Mouse (Mus musculus) forebrain, postnatal 0 days (tissue): ENCODE results near the gene Ces1c. TPM values are rescaled to one million over a fixed set of nuclear protein-coding genes. Genes with fewer than 3 reads are reported as not detected.

Experiments used
- ATAC-seq: fragments of 200-750 bp; cut with Nextera tagmentation; 2 replicates; pipeline ENCODE4 v1.8.0; 2017; ENCODE audit warnings: mild to moderate bottlenecking, moderate library complexity
- DNase-seq: peaks from one replicate; pipeline ENCODE4 v3.0.0-alpha.2; 2015
- H3K27ac ChIP-seq: fragments of 300-500 bp; sonication (generic); 2 replicates; pipeline ENCODE4 v1.5.1; 2014; ENCODE audit warnings: low read depth, mild to moderate bottlenecking, antibody characterized with exemption, low read length, moderate library complexity, mixed read lengths
- H3K27me3 ChIP-seq: fragments of 300-500 bp; sonication (generic); 2 replicates; pipeline ENCODE4 v1.6.1; 2014; ENCODE audit warnings: mild to moderate bottlenecking, low read length, mixed read lengths; ENCODE audit not compliant: insufficient read depth
- H3K36me3 ChIP-seq: fragments of 300-500 bp; sonication (generic); 2 replicates; pipeline ENCODE4 v1.6.1; 2014; ENCODE audit warnings: mild to moderate bottlenecking, moderate library complexity; ENCODE audit not compliant: insufficient read depth
- H3K4me1 ChIP-seq: fragments of 300-500 bp; sonication (generic); 2 replicates; pipeline ENCODE4 v1.6.1; 2014; ENCODE audit warnings: antibody characterized with exemption; ENCODE audit not compliant: insufficient read depth
- H3K4me2 ChIP-seq: fragments of 300-500 bp; sonication (generic); 2 replicates; pipeline ENCODE4 v1.6.1; 2014; ENCODE audit warnings: low read depth, mild to moderate bottlenecking, moderate library complexity
- H3K4me3 ChIP-seq: fragments of 300-500 bp; sonication (generic); 2 replicates; pipeline ENCODE4 v1.5.1; 2014; ENCODE audit warnings: low read depth, low read length, mixed read lengths
- H3K9ac ChIP-seq: fragments of 300-500 bp; sonication (generic); 2 replicates; pipeline ENCODE4 v1.6.1; 2014; ENCODE audit warnings: mild to moderate bottlenecking
- H3K9me3 ChIP-seq: fragments of 300-500 bp; sonication (generic); 2 replicates; pipeline ENCODE4 v1.6.1; 2016; ENCODE audit warnings: low read length
- CTCF ChIP-seq: sonication (generic); IDR thresholded peaks from 2 replicates; pipeline ENCODE4 v1.5.1; 2016; ENCODE audit warnings: antibody characterized with exemption, control low read depth, low read depth
- WGBS: fragments of 180-500 bp; shearing (Covaris S2); extraction: QIAGEN DNeasy Blood & Tissue Kit; methylation state at CpG from one replicate; pipeline ENCODE4 v1.1.7; 2014; 5-methylcytosine and 5-hydroxymethylcytosine counted together
- polyA plus RNA-seq: library from polyadenylated mRNA; unstranded; fragments of >200 nt; fragmentation: Nextera tagmentation; extraction: Ambion mirVana; gene quantifications from 2 replicates; pipeline ENCODE4 v1.2.1, GENCODE M21; 2015
- total RNA-seq: library from RNA; depleted of rRNA; stranded (reverse); fragments of >200 nt; gene quantifications from 2 replicates; pipeline ENCODE4 v1.2.3, GENCODE M21; 2014

The Ces1c gene
- total and polyA plus RNA-seq, 2 experiments from 2014 or later, result not detected

GRCm38 (mm10) chr8:93147331-93147730 is 16.2 kb upstream of the Ces1c start:
- no peaks in the 10 kb centered on the region for H3K36me3 ChIP-seq
- DNase-seq, result no peak
- no peak overlapping the region for H3K4me3 ChIP-seq
- H3K4me1 ChIP-seq, result no peaks in the 10 kb centered on the region
- no peak overlapping the region for H3K4me2 ChIP-seq
- H3K9ac ChIP-seq, result no peak overlapping the region
- no peaks in the 10 kb centered on the region for H3K27me3 ChIP-seq
- TF ChIP-seq CTCF, result no peak
- no peak overlapping the region for H3K27ac ChIP-seq
- H3K9me3 ChIP-seq, result no peaks in the 10 kb centered on the region
- no peak for ATAC-seq

- Histone ChIP-seq H3K27me3 (no peaks in the 10 kb centered on the region), H3K9me3 (no peaks in the 10 kb centered on the region), H3K27ac (no peak overlapping the region), H3K9ac (no peak overlapping the region), H3K4me1 (no peaks in the 10 kb centered on the region), H3K36me3 (no peaks in the 10 kb centered on the region), H3K4me3 (no peak overlapping the region), H3K4me2 (no peak overlapping the region)
- ATAC-seq, result no peak
- peak; percentile 30 for DNase-seq
- 49% methylated on average over 1 of the region's 1 CpGs for WGBS
- TF ChIP-seq CTCF, result peak; percentile 56
Observed at GRCm38 (mm10) chr8:93140696-93141095, 9.6 kb upstream of the Ces1c start.

- no peak overlapping the region for H3K27ac ChIP-seq
- WGBS, result 93% methylated on average over 2 of the region's 2 CpGs
- H3K4me1 ChIP-seq, result no peaks in the 10 kb centered on the region
- H3K9ac ChIP-seq, result no peak overlapping the region
- peak; percentile 37 for TF ChIP-seq CTCF
- H3K4me3 ChIP-seq, result no peak overlapping the region
- H3K27me3 ChIP-seq, result no peaks in the 10 kb centered on the region
- ATAC-seq, result no peak
- no peak for DNase-seq
- no peak overlapping the region for H3K4me2 ChIP-seq
- H3K36me3 ChIP-seq, result no peaks in the 10 kb centered on the region
- no peaks in the 10 kb centered on the region for H3K9me3 ChIP-seq
Observed at GRCm38 (mm10) chr8:93132196-93132595, 1.1 kb upstream of the Ces1c start.

GRCm38 (mm10) chr8:93126476-93126875 is 4.6 kb downstream of the Ces1c start:
- no peak overlapping the region for H3K9ac ChIP-seq
- DNase-seq (no peak), ATAC-seq (no peak)
- H3K9me3 ChIP-seq, result no peaks in the 10 kb centered on the region
- H3K27ac ChIP-seq, result no peak overlapping the region
- no peaks in the 10 kb centered on the region for H3K27me3 ChIP-seq
- no peak for TF ChIP-seq CTCF
- no peaks in the 10 kb centered on the region for H3K4me1 ChIP-seq
- no peaks in the 10 kb centered on the region for H3K36me3 ChIP-seq
- 81% methylated on average over 2 of the region's 2 CpGs for WGBS
- H3K4me3 ChIP-seq, result no peak overlapping the region
- no peak overlapping the region for H3K4me2 ChIP-seq

GRCm38 (mm10) chr8:93122005-93122404 is 9.1 kb downstream of the Ces1c start:
- no peak for TF ChIP-seq CTCF
- H3K4me3 ChIP-seq, result no peak overlapping the region
- H3K9me3 ChIP-seq, result no peaks in the 10 kb centered on the region
- no peak overlapping the region for H3K9ac ChIP-seq
- no peaks in the 10 kb centered on the region for H3K36me3 ChIP-seq
- H3K27ac ChIP-seq, result no peak overlapping the region
- no peak for ATAC-seq
- H3K4me2 ChIP-seq, result no peak overlapping the region
- DNase-seq, result no peak
- H3K27me3 ChIP-seq, result no peaks in the 10 kb centered on the region
- H3K4me1 ChIP-seq, result no peaks in the 10 kb centered on the region
- WGBS, result 96% methylated on average over 1 of the region's 1 CpGs

- Histone ChIP-seq H3K4me2 (no peak overlapping the region), H3K4me3 (no peak overlapping the region), H3K9ac (no peak overlapping the region), H3K27ac (no peak overlapping the region), H3K27me3 (no peaks in the 10 kb centered on the region), H3K36me3 (no peaks in the 10 kb centered on the region), H3K9me3 (no peaks in the 10 kb centered on the region), H3K4me1 (no peaks in the 10 kb centered on the region)
- DNase-seq, result peak; percentile 60
- ATAC-seq, result no peak
- peak; percentile 68 for TF ChIP-seq CTCF
Observed at GRCm38 (mm10) chr8:93095376-93095775, 35.7 kb downstream of the Ces1c start.

GRCm38 (mm10) chr8:93091324-93091723 is 39.8 kb downstream of the Ces1c start:
- no peak for DNase-seq
- Histone ChIP-seq H3K27ac (no peak overlapping the region), H3K36me3 (no peaks in the 10 kb centered on the region), H3K4me1 (no peaks in the 10 kb centered on the region), H3K9me3 (no peaks in the 10 kb centered on the region), H3K27me3 (no peaks in the 10 kb centered on the region), H3K4me3 (no peak overlapping the region), H3K9ac (no peak overlapping the region), H3K4me2 (no peak overlapping the region)
- WGBS, result 38% methylated on average over 1 of the region's 1 CpGs
- no peak for ATAC-seq
- no peak for TF ChIP-seq CTCF

- Histone ChIP-seq H3K27me3 (no peaks in the 10 kb centered on the region), H3K4me2 (no peak overlapping the region), H3K36me3 (no peaks in the 10 kb centered on the region), H3K4me1 (no peaks in the 10 kb centered on the region), H3K9me3 (no peaks in the 10 kb centered on the region), H3K4me3 (no peak overlapping the region), H3K9ac (no peak overlapping the region), H3K27ac (no peak overlapping the region)
- no peak for TF ChIP-seq CTCF
- 0% methylated on average over 2 of the region's 2 CpGs for WGBS
- peak; percentile 12 for DNase-seq
- peak; percentile 66 for ATAC-seq
Observed at GRCm38 (mm10) chr8:93088686-93089122, 42.4 kb downstream of the Ces1c start.
